Mouse (Mus musculus) heart, postnatal 14 days (tissue): ENCODE results near the gene Coa4. TPM values are rescaled to one million over a fixed set of nuclear protein-coding genes. Genes with fewer than 3 reads are reported as not detected.

ENCODE experiments used
- DNase-seq, 2 experiments: peaks; one replicate each; pipeline ENCODE4 v3.0.0; 2021 to 2022
- intact Hi-C: fragments of 180-260 bp; cut with DNase I; formaldehyde crosslinking; loops from one replicate; pipeline ENCODE4 v1.15.1; 2025
- long read RNA-seq, 2 experiments: library from polyadenylated mRNA; stranded (forward); transcript quantifications; one replicate each; pipeline ENCODE4 v2.0.0; 2021
- total RNA-seq, 2 experiments: library from RNA; stranded (reverse); gene quantifications; 2 replicates each; pipeline ENCODE4 v1.2.3; 2021

Coa4 gene
- total RNA-seq, result 10 to 100 TPM; 13.0 to 13.3 TPM
- long read RNA-seq, experiment 1, transcript Coa4-201 (2 exons, 1,391 nt), result major isoform, 16 of 16 reads
- long read RNA-seq, experiment 1, partial matches to known transcripts, result 0 of 16 reads
- long read RNA-seq, experiment 1, other reads (novel, unspliced or antisense), result 0 of 16 reads
- long read RNA-seq, experiment 2, transcript Coa4-201 (2 exons, 1,391 nt), result major isoform, 21 of 21 reads
- long read RNA-seq, experiment 2, partial matches to known transcripts, result 0 of 21 reads
- long read RNA-seq, experiment 2, other reads (novel, unspliced or antisense), result 0 of 21 reads

DNA sequence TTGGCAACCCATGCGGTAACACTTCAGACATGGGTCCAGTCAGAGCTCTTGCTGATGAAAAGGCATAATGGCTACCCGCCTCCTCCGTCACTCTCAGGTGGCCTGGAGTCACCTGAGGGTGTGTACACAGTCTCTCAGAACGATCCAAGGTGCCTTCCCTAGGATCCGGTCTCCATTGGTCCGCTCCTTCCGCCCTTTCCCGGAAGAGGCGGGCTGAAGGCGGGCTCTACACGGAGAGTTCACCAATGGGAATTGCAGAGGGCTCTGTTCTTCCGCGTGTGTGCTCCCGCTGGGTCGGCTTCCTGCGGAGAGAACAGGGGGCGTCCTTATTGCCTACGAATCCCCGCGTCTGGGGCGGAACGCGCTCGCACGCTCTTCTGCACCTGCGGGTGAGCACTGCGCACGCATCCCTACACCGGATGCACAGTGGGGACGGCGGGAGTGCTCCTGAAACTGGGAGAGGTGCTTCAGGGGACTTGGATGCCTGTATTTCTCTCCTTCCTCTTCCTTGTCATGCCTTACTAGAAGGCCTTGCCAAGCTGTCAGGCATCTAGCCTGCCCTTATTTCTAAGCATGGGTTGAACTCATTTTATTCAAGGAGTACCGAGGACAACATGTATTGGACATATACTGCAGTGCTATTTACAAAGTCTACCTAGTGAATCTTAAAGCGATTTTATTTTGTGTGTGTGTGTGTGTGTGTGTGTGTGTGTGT, at the start of gene Coa4:
TSS of gene Coa4 (plus strand) at position 268 of the 715 bp plus-strand sequence.
- peak; percentile 86 to 89 for DNase-seq
- intact Hi-C loops, result no loop called here

- intact Hi-C loops, result no loop called here
- no peak for DNase-seq
These were observed 49.6 kb upstream of the Coa4 start for GRCm38 (mm10) chr7:100487301-100487700.

GRCm38 (mm10) chr7:100488474-100489048, 48.3 kb upstream of the Coa4 start:
- DNase-seq, result no peak
- intact Hi-C loops, result no loop called here

- DNase-seq, result peak in 1 of 2 experiments; percentile 67
- intact Hi-C loops, result loop anchor here (2.0 kb wide), 2 partner anchors 28 to 64 kb away; no protein-coding TSS in a partner anchor
These were observed 44.3 kb upstream of the Coa4 start for GRCm38 (mm10) chr7:100492391-100493116.

- intact Hi-C loops, result loop anchor here (2.0 kb wide), 2 partner anchors 28 to 64 kb away; no protein-coding TSS in a partner anchor
- DNase-seq, result peak; percentile 88 to 90
These were observed 43.8 kb upstream of the Coa4 start, which contains the start of gene Ucp2 for GRCm38 (mm10) chr7:100493117-100493483. TSS of gene Ucp2 (plus strand) at chr7:100493337.

DNA sequence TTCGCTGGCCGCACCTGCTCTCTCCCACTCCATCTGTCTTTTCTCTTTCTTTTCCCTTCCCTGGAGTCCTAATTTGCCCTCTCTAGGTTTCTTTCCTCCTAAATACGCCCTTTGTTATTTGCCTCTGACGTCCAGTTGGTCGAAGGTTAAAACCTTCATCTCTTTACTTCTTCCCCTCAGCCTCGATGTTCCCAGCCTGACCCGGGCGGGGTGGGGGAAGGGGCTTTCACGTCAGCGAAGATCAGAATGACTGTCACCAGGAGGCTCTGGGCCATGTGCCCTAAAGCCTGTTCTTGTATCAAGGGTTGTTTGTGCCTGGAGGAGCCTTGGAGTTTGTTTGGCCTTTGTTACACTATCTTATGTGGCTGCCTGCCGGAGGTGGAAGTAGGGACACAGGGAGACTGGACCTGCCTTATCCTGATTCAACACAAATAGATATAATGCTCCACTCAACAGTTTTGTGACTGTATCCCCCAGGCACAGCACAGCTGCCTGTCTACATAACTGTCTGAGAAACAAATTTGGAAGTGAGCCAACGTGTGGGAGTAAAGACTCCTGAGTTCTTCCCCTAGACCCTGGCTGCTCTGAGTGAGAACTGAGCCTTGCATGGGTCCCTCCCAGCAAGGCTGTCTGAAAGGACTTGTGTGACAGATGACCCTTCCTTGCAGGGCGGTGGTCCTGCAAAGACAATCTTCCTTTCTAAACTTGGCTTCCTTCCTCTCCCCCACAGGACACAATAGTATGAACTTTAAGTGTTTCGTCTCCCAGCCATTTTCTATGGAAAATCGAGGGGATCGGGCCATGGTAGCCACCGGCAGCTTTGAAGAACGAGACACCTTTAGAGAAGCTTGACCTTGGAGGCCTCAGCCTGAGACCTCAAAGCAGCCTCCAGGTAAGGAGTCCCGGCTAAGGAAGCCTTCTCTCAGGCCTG, 43.1 kb upstream of the Coa4 start:
- intact Hi-C loops, result loop anchor here (2.0 kb wide), 2 partner anchors 29 to 65 kb away; no protein-coding TSS in a partner anchor
- DNase-seq, result peak; percentile 47 to 68

DNA sequence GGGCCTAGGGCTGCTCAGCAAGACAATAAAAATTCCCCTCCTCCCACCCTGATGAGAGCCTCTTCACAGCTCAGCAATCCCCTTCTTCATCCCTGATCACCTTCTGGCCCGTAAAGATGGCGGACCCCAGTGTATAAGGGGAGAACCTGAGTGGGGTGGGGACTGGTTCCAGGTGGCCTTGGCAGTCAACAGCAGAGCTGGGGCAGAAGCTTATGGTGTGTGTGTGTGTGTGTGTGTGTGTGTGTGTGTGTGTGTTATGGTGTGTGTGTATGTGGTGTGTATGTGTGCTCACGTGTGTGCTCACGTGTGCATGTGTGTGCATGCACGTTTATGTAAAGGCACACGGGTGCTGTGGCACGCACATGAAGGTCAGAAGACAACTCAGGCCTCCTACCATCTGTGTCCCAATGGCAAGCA, 42.4 kb upstream of the Coa4 start:
- no peak for DNase-seq
- intact Hi-C loops, result no loop called here

DNA sequence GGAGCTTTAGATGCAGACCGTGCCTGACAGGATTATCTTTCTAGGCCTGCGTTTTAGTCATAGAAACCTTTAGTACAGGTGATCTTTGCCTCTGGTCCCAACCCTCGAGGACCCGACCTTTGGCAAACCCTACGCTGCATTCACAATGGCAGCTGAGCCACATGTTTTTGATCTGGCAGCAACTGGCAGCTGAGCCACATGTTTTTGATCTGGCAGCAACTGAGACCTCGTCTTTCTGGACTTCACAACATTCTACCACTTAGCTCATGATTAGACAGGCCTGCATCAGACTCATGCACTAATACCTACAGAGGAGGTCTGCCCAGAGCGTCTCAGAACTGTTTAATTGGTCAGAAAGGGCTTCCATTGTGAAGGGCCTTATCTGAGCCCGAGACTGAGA, 41.8 kb upstream of the Coa4 start:
- DNase-seq, result peak; percentile 30 to 48
- intact Hi-C loops, result no loop called here

- peak; percentile 76 to 79 for DNase-seq
- intact Hi-C loops, result no loop called here
These were observed 41.2 kb upstream of the Coa4 start for GRCm38 (mm10) chr7:100495581-100496251.

- intact Hi-C loops, result no loop called here
- no peak for DNase-seq
These were observed 40.5 kb upstream of the Coa4 start for GRCm38 (mm10) chr7:100496371-100496770.

DNA sequence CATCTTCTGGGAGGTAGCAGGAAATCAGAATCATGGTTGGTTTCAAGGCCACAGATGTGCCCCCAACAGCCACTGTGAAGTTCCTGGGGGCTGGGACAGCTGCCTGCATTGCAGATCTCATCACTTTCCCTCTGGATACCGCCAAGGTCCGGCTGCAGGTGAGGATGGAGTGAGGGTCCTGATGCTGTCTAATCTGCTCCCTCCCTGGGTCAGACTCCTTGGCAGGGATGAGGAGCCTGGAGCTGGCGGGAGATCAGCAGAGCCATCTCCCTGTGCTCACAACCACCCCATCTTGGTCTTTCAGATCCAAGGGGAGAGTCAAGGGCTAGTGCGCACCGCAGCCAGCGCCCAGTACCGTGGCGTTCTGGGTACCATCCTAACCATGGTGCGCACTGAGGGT, 40.1 kb upstream of the Coa4 start:
- no peak for DNase-seq
- intact Hi-C loops, result no loop called here

- DNase-seq, result no peak
- intact Hi-C loops, result no loop called here
These were observed 39.5 kb upstream of the Coa4 start for GRCm38 (mm10) chr7:100497402-100497801.

- DNase-seq, result no peak
- intact Hi-C loops, result no loop called here
These were observed 38.9 kb upstream of the Coa4 start for GRCm38 (mm10) chr7:100497982-100498381.

- no peak for DNase-seq
- intact Hi-C loops, result no loop called here
These were observed 37.4 kb upstream of the Coa4 start for GRCm38 (mm10) chr7:100499465-100499864.

DNA sequence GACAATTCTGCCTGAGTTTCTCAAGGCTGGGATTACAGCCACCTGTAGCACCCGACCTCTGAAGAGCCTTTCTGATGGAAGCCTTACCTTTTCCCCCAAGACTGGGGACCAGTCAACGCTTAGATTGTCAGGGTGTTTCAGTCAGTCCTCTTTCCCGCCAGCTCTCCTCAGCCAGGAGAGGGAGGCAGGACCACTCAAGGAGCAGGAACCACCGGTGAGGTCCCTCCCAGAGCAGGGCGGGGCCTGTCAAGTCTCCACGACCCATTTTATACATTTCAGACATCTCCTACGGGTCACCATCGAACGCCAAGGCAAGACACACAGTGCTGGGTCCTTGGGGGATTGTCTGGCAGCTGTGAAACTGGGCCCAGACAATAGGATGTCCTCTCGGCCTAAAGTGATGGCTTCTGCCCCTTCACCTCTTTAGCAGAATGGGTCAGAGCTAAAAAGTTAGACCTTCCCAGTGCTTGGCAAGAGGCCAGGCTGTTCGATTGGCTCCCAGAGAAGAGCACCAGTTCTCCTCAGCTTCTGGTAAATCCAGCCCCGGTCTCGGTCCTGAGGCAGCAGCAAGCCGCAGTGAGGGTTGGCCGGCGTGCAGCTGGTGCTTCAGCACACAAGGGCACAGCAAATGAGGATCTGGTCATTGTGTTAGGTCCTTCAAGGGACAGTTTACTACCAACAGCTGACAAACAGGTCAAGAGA, 36.4 kb upstream of the Coa4 start:
- intact Hi-C loops, result no loop called here
- DNase-seq, result peak; percentile 40 to 46

DNA sequence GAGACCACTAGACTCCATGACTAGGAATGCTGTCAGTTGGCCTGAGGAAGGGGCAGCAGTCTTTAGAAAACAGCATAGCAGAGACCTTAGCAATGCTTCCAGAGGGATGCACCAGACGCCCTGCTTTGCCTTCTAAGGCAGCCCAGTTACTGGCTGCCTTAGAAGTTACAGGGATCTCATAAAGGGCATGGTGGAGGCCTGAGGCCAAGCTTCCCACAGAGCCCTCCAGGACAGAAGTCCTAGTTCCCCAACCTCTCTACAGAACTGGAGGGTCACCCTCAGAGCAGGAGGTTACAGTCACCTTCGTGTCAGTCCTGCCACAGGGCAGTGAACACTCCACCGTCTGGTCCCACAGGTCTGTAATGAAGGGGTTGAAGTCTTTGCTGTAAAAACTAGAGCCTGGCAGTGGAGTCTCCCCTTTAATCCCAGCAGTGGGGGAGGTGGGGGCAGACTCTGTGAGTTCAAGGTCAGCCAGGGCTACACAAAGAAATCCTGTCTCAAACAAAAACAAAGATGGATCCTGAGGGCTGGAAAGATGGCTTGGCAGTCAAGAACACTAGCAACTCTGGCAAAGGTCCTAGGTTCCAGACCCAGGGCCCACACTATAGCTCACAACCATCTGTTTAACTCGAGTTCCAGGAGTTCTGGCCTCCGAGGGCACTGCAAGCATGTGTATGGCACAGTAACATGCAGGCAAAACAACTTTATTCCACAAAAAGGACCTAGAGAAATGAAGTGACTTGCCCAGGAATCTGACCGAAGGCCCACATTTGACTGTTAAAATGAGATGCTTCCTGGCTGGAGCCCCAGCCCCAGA, 35.6 kb upstream of the Coa4 start:
- intact Hi-C loops, result no loop called here
- peak in 1 of 2 experiments; percentile 22 for DNase-seq

DNA sequence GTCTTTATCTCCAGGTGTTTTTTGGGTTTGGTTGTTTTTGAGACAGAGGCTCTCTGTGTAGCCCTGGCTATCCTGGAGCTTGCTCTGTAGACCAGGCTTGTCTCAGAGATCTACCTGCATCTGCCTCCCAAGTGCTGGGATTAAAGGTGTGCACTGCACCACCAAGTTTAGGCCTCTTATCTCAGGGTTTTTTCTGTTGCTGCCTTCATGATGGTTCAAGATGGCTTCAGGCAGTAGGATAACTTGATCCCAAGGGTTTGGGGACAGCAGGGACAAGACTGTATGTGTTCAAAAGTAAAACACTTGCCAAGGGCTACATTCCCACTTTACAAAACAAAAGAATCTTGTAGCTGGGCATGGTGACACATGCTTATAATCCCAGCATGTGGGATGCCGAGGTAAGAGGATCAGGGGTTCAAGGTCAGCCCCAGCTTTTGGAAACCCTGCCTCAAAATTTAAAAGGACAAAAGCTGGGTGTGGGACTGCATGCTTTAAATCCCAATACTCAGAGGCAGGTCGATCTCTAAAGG, 35.0 kb upstream of the Coa4 start:
- intact Hi-C loops, result no loop called here
- DNase-seq, result no peak
